Mouse (Mus musculus): ENCODE data around the gene Ccdc160. TPM values are rescaled to one million over a fixed set of nuclear protein-coding genes. Genes with fewer than 3 reads are reported as not detected.

The Ccdc160 gene
- total and polyA plus RNA-seq, 3 experiments, result not detected

Other genes starting within 250 kb of the Ccdc160 start
- not detected in 2 replicates for gene Gpc3, start 177.2 kb upstream of the Ccdc160 start, total RNA-seq (2012; rRNA removed)
- gene Gpc3, start 177.2 kb upstream of the Ccdc160 start, total RNA-seq (2014; rRNA removed), result not detected in 2 replicates
- gene Gpc3, start 177.2 kb upstream of the Ccdc160 start, polyA plus RNA-seq (2012; ENCODE audit: insufficient read length, low read depth), result not detected in 2 replicates
- gene Phf6, start 121.1 kb downstream of the Ccdc160 start, total RNA-seq (2012; rRNA removed), result 19.8 and 22.0 TPM in 2 replicates
- 59.7 and 67.0 TPM in 2 replicates for gene Phf6, start 121.1 kb downstream of the Ccdc160 start, total RNA-seq (2014; rRNA removed)
- 27.1 and 29.4 TPM in 2 replicates for gene Phf6, start 121.1 kb downstream of the Ccdc160 start, polyA plus RNA-seq (2012; ENCODE audit: insufficient read length, low read depth)
- 200 and 212 TPM in 2 replicates for gene Hprt, start 196.9 kb downstream of the Ccdc160 start, total RNA-seq (2012; rRNA removed)
- gene Hprt, start 196.9 kb downstream of the Ccdc160 start, total RNA-seq (2014; rRNA removed), result 525 and 564 TPM in 2 replicates
- gene Hprt, start 196.9 kb downstream of the Ccdc160 start, polyA plus RNA-seq (2012; ENCODE audit: insufficient read length, low read depth), result 355 and 382 TPM in 2 replicates